Mouse (Mus musculus) splenic B cell, adult 2 months (primary cell): ENCODE results near the gene Gm20388.

ENCODE experiments used
- DNase-seq: peaks from one replicate; pipeline ENCODE4 v3.0.0-alpha.2; 2011; ENCODE audit warnings: low read depth, low spot score
- H3K27me3 ChIP-seq: 2 replicates; pipeline ENCODE4 v1.6.1; 2012; ENCODE audit warnings: mild to moderate bottlenecking, low read length, moderate library complexity, mixed read lengths; ENCODE audit not compliant: control insufficient read depth, poor library complexity, insufficient read depth, severe bottlenecking
- H3K36me3 ChIP-seq: 2 replicates; pipeline ENCODE4 v1.6.1; 2012; ENCODE audit warnings: mild to moderate bottlenecking, low read length, moderate library complexity, mixed read lengths; ENCODE audit not compliant: control insufficient read depth, poor library complexity, insufficient read depth, severe bottlenecking

The Gm20388 gene

DNA sequence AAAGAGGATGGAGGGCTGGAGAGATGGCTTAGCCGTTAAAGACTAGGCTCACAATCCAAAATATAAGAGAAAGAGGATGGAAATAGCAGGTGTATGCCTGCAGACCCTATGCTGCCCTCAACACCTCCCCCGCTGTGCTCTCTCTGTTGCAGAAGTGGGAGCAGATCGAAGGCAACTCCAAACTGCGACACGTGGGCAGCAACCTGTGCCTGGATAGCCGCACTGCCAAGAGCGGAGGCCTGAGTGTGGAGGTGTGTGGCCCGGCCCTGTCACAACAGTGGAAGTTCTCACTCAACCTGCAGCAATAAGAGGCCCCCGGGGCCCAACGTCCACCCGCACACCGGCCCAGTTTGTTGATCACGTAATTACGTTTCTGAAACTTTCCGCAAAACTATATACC, 4432.5 kb downstream of the Gm20388 start:
- Histone ChIP-seq H3K27me3 (no peaks in the 10 kb centered on the region), H3K36me3 (no peaks in the 10 kb centered on the region)
- DNase-seq, result no peak

- H3K27me3 ChIP-seq, result no peaks in the 10 kb centered on the region
- H3K36me3 ChIP-seq, result no peaks in the 10 kb centered on the region
- DNase-seq, result no peak
These were observed 4433.4 kb downstream of the Gm20388 start for GRCm38 (mm10) chr8:124343991-124344390.

GRCm38 (mm10) chr8:124345098-124345497, 4434.5 kb downstream of the Gm20388 start:
- DNase-seq, result no peak
- H3K36me3 ChIP-seq, result no peaks in the 10 kb centered on the region
- no peaks in the 10 kb centered on the region for H3K27me3 ChIP-seq

DNA sequence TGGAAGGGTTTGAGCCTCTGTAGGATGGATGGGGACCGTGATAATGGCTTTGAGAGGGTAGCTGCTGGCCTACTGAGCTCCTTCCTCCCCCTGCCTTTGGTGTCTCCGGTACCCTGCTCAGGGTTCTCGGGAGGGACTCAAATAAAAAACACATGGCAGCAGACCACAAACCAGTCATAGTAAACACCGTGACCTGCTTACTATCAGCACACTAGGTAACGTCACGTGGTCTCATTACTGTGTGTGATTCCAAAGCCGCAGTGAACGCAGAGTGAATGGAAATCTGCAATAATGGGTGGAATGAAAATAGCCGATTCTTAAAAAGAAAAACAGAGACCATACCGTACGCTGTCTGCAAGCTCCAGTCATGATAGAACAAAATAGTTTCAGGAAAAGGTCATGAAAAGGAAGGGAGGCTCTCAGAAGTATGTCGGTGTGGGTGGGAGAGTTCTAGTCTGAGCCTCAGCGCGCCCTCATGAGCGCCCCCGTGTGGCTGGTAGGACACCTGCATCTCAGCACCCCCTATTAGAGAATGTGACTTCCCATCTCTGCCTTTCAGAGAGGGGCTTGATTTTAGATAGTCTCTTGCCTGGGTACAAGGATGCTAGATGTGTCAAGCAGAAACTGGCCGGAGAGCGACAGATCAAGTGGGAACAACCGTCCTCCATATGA, 4436.3 kb downstream of the Gm20388 start:
- Histone ChIP-seq H3K36me3 (no peaks in the 10 kb centered on the region), H3K27me3 (no peaks in the 10 kb centered on the region)
- DNase-seq, result peak; percentile 72

- no peaks in the 10 kb centered on the region for H3K27me3 ChIP-seq
- DNase-seq, result no peak
- no peaks in the 10 kb centered on the region for H3K36me3 ChIP-seq
These were observed 4437.4 kb downstream of the Gm20388 start for GRCm38 (mm10) chr8:124348087-124348486.

GRCm38 (mm10) chr8:124349663-124350062, 4439.0 kb downstream of the Gm20388 start:
- Histone ChIP-seq H3K27me3 (no peaks in the 10 kb centered on the region), H3K36me3 (no peaks in the 10 kb centered on the region)
- DNase-seq, result peak; percentile 74

DNA sequence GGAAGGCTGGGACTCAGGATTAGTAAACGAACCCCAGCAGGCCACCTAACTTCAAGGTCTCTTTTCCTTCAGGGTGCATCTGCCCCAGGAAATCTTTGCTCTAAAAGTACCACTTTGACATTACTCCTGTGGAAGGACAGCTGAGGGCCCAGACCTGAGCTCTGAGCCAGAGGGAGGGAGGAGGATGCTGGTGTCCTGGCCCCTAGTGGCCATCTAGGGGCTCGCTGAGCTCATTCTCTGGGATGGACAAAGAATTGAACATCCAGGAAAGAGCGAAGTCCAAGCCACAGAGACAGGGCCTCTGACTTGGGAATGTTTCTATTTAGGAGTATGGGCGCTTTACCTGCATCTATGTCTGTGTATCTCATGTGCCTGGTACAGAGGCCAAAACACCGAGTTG, 4441.0 kb downstream of the Gm20388 start:
- H3K27me3 ChIP-seq, result no peaks in the 10 kb centered on the region
- no peak for DNase-seq
- H3K36me3 ChIP-seq, result no peaks in the 10 kb centered on the region

GRCm38 (mm10) chr8:124360911-124361310, 4450.3 kb downstream of the Gm20388 start:
- no peak for DNase-seq
- H3K27me3 ChIP-seq, result no peaks in the 10 kb centered on the region
- H3K36me3 ChIP-seq, result no peaks in the 10 kb centered on the region

- no peak for DNase-seq
- H3K36me3 ChIP-seq, result no peaks in the 10 kb centered on the region
- no peaks in the 10 kb centered on the region for H3K27me3 ChIP-seq
These were observed 4451.3 kb downstream of the Gm20388 start for GRCm38 (mm10) chr8:124361773-124362427.

DNA sequence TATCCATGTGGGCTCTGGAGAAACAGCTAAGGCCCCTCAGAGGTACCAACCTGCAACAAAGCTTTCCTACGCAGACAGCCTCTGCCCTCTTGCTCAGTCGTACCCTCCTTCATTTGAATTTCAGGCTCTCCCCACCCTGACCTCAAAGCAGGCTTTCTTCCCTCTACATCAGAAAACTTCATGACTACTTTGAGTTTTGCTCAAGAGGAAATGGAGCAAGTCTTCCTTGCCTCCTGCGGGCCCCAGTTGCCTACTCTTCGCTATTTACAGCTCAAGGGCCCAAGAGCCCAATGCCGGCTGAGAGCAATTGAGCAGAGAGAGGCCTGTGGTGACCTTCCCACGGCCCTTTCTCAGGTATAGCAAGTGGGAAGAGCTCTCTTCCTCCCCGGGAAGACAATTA, 4451.9 kb downstream of the Gm20388 start:
- Histone ChIP-seq H3K27me3 (no peaks in the 10 kb centered on the region), H3K36me3 (no peaks in the 10 kb centered on the region)
- DNase-seq, result no peak

DNA sequence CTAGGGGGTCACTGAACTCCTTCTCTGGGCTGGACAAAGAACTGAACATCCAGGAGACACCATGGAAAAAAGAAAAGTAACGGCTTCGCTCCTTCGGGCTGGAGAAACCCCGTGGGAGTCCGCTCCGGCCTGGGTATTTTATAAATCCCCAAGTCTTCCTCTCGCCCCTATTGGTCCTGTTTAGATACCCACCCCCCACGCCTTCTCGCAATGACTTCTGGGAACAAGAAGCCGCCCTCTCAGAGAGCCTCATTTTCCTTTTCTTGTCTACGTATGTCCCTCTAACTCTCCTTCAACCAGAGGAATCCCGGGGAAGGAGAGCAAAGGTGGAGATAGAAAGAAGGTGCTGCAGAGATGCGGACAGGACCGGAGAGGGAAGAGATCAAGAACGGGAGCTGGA, 4452.7 kb downstream of the Gm20388 start:
- Histone ChIP-seq H3K36me3 (no peaks in the 10 kb centered on the region), H3K27me3 (no peaks in the 10 kb centered on the region)
- DNase-seq, result no peak

DNA sequence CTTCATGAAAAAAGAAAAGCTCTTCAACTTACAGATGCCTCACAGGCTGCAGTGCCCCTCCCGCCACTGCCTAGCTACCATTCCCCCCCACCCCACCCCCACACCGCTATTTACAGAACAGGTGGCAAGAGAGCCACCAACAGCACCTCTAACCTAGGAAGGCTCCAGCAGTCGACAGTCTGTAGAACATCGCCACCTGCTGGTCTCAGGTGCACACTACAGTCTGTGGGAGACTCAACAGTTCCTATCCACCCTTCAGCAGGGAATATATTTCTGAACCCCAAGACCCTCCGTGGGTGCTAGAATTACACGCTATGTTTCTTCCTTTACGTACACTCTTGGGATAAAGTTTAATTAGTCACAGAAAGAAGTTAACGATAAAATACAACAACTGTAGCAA, 4457.6 kb downstream of the Gm20388 start:
- H3K36me3 ChIP-seq, result no peaks in the 10 kb centered on the region

GRCm38 (mm10) chr8:124370422-124371183, 4460.0 kb downstream of the Gm20388 start:
- no peaks in the 10 kb centered on the region for H3K27me3 ChIP-seq
- no peak for DNase-seq
- no peaks in the 10 kb centered on the region for H3K36me3 ChIP-seq

More for the DNA sequence above, 4457.6 kb downstream of the Gm20388 start:
- peak; percentile 75 for DNase-seq
- no peaks in the 10 kb centered on the region for H3K27me3 ChIP-seq

DNA sequence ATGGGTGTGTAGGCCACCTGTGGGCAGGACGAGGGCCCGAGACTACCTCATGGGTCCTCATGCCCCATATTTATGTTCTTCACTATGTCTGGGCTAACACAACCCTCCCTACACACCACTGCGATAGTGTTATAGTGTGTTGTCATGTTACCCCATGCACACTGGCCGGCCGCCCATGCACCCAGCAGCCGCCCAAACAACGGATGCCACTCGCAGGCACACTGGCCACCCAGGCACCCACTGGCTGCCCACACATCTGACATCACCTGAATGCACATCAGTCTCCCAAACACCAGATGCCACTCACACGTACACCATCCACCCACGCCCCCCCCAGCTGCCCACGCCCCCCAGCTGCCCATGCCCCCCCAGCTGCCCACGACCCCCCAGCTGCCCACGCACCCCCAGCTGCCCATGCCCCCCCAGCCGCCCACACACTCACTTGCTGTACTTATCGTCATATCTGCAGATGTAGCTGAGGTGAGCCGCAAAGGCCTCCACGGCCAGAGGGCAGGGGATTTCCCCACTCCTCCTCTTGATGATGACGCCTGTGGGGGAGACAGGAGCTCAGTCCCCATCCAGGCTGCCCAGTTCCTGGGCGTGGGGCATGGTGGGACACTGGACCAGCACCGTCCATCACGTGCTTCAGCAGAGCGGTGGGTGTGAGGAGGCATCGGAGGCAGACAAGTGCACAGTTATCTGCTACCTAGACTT, 4460.9 kb downstream of the Gm20388 start:
- DNase-seq, result no peak
- Histone ChIP-seq H3K27me3 (no peaks in the 10 kb centered on the region), H3K36me3 (no peaks in the 10 kb centered on the region)

DNA sequence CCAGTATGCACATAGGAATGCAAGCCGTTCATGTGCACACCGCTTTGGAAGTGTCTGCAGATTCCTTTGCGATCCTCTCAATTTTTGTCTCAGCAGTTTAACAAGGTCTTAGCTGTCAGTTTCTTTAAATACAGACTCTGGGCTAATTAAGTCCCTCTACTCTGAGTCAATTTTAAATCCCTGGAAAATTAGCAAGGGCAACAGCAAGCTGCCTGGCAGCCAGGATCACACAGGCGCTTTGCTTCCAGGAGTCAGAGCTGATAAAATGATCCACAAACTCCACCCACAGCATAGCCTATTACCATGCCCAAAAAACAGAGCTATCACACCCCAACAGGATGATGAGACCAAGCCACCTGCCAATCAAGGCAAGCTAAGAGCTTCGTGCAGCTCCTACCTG, 4463.1 kb downstream of the Gm20388 start:
- Histone ChIP-seq H3K27me3 (no peaks in the 10 kb centered on the region), H3K36me3 (no peaks in the 10 kb centered on the region)
- no peak for DNase-seq
